Mouse (Mus musculus) layer of hippocampus, adult 18-20 months (tissue): ENCODE measurements around the gene Tssk3. TPM values are rescaled to one million over a fixed set of nuclear protein-coding genes. Genes with fewer than 3 reads are reported as not detected.
"Not testable (repeated sequence)": the region's sequence is repeated elsewhere in the genome, so short reads cannot be mapped to it uniquely, and the experiment has no call there.

Experiments
- DNase-seq, 2 experiments: peaks; one replicate each; pipeline ENCODE4 v3.0.0; 2022; ENCODE audit warnings: low spot score in 2 of 2
- total RNA-seq, 2 experiments: library from RNA; stranded (reverse); gene quantifications; 2 replicates each; pipeline ENCODE4 v1.2.3; 2021

The Tssk3 gene
- total RNA-seq, 2 experiments from 2014 or later = not detected

DNA sequence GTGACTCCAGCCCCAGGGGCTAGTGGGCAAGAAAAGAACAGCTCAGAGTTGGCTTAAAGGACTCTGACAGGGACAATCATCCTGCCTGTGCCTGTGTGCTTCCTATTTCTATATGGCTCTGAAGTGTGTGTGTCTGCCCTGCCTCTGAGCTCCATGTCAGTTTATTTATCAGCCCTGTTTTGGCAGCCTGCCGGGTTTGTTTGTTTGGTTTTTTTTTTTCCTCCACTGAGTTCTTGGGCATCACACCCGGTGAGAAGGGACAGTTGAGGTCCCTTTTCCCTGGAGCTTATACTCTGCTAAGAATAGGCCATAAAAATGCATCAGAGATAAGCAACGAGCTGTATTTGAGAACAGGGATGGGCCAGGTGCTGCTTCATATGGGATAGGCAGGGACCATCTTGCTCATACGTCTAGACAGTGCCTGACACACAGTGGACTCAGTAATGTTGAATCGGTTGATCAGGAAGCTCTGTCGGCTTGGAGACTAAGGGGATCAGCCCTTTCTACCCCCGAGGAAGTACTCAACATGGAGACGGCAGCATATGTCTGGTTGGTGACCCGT, 11.6 kb upstream of the Tssk3 start:
- no peak for DNase-seq

DNA sequence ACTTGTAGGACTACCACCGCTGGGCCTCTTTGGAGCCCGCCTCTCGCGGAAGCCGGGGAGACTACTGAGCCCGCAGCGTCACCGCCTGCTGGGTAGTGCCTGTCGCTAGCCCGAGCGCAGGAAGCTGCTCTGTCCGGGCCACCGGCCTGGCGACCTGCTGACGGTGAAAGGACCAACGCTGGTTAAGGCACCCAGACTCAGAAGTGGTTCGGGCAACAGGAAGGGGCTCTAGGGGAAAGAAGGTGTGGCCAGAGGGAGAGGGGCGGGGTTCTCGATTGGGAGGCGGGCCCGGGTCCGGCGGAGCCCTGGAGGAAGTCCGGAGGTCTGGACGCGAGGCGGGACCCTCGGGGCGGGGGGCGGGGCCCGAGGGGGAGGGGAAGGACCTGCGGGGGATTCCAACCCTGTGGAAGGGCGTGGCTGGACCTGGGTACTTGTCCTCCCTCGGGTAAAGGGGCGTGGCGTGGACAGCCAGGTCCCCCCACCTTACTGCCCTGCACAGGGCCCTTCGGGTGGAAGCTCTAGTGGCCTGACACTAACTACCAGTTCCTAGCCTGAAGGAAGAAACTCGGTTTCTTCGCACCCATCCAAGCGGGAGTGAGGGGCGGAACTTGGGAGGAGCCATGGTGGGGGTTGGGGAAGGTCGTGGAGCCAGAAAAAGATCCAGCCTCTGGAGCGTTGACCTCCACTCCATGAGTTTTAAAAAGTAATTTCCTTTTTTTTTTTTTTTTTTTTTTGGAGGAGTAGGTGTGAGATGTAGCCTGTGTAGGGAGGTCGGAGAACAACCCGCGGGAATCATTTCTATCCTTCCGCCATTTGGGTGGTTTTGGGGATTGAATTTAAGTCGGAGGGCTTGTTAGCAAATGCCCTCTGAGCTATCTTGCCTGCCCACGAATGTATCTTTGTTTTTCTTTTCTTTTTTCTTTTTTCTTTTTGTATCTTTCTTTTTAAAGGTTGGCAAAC, 10.1 kb upstream of the Tssk3 start:
- peak in 1 of 2 experiments; percentile 60 for DNase-seq

DNA sequence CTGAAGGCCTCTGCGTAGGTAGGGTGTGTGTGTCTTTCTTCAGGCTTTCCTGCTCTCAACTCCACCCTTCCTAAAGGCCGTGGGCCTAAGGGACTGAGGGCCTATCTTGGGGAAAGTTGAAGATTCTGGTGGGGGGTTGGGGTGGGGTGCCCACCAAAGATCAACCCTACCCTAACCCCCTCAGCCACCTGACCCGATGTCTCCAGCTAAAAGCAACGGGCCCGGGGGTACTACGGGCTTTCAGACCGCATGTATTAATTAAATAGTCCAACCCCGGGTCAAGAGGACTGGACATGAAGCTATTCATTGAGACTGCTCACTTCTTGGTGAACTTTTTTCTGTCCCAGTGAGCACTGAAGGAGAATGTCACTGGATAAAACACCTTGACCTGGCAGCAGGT, 9.2 kb upstream of the Tssk3 start:
- DNase-seq = no peak

DNA sequence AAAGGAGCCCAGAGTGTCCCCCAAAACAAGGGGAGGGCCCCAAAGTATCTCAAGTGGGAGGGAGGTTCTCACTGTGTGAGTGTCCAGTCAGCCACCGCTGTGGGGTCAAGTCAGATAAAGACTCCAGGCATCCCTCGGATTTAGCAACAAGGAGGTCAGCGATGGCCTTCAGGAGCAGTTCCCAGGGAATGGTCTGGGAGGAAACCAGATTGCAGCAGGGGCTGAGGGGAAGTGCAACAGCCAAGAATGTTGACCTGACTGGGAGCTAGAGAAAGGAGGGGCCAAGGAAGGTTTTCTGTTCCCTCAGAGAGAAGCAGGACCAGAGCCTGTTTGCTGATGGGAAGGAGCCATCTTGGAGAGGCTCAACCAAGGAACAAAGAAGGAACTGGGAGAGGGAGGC, 8.1 kb upstream of the Tssk3 start:
- DNase-seq = no peak

DNA sequence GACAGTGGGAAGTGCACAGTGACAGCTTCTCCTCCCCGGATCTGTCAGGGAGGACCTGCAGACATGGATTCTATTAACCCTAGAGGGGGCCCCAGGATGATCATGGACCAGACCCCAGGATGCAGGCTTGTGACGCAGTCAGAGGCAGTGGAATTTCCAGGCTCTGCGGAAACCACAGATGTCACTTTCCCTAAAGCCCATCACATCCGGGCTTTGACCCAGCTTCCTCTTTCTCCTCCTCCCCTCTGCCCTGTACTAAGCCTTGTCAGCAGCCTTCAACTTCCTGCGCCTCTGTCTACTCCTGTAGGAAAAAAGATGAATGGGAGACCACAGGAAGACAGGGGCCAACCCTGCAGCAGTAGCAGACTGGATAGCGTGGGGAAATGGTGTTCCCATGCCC, 5.8 kb upstream of the Tssk3 start:
- no peak for DNase-seq

DNA sequence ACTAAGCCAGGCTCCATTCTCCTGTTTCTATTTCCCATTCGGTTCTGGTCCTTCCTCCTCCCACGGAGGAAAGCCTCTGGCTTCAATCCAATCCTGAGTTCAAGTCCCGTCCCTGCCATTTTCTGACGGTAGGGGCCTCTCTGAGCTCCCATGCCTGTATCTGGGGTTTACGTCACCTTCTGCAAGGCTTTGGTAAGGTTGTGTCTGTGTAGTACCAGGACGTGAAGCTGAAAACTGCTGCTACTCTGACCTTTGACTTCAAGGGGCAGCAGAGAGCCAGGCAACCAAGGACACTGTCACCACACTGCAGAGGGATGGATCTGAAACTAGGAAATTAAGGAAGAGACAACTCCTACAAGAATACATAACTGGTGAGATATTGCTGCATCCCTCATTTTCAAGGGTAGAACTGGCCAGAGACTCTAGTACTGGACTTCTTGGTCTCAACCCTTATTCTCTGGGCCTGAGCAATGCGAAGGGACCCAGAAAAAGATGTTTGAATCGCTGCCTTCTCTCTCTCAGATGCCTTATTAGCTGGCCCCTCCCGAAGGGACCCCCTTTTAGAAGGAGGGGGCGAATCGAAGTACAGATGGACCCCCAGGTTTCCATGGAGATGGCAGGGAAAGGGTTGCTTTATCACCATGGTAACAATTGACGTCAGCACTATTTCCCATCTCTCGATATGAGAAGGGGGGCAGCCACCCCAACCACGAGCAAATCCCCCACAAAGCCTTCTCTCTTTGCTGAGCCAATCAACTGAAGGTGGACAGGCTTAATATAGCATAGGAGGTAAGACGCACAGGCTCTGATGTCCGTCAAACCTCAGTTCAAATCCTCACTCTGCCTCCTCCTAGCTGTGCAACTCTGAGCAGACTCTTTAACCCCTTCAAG, 5.1 kb upstream of the Tssk3 start:
- peak in 1 of 2 experiments; percentile 67 for DNase-seq

DNA sequence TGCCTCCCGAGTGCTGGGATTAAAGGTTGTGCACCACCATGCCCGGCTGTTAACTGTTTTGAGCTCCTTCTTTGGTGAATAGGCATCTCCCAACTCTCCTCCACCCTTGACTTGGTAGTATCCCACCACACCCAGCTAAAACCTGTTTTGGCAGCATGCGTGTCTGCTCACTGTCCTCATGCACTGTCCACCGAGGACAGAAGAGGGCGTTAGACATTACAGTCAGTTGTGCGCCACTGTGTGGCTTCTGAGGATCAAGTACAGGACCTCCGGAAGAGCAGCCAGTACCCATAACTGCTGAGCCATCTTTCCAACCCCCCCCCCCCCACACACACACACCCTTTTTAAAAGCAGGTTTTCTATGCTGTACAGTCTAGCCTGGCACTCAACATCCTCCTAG, 3.9 kb upstream of the Tssk3 start:
- no peak for DNase-seq

DNA sequence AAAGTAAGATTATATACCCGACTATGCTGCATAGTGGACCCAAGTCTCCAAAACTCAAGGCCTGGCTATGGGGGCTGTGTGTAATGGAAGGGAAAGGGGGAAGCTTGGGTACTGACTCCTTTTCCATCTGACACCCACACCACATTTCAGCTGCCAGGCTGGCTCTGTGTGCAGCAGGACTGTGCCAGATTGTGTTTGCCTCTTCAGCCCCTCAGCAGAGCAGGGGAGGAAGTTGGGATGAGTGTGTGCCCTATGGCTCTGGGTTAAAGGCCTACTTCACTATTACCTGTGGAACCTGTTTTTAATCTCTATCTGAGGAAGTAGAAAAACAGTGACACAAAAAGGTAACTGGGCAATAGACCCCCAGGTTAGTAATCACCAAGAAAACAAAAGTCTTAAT, 9.7 kb downstream of the Tssk3 start:
- peak; percentile 50 to 69 for DNase-seq

DNA sequence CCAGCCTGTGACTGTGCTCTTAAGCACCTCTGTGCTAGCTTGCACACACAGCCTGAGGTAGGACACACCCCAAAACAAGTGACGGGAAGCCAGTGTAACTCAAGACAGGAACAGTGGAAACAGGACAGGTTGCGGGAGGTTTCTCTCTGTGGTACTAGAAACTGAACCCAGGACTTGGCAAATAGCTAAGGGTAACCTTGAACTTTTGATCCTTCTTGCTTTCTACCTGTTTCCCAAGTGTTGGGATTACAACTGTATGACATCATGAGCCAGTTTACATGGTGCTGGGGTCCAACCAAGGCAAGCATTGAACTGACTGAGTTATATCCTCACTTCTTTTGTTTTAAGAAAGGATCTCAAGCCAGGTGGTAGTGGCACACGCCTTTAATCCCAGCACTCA, 11.0 kb downstream of the Tssk3 start:
- no peak for DNase-seq

DNA sequence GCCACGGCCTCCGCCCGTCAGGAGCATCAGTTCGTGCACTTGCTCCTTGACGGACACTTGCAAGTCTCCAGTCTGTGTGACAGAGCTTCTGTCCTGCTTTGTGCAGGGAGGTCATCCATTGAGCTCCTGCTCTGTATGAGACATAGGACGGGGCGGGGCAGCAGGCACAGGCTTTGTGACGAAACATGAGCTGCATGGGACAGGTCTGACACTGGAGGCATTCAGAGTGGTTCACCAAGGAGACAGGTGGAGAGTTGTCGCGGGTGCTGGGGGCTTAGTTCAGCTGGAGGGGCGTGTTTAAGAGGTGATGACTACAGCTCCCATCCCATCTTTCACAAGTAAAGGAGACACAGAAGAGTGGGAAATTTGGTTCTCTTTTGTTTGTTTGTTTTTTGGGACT, 14.8 kb downstream of the Tssk3 start:
- no peak for DNase-seq

DNA sequence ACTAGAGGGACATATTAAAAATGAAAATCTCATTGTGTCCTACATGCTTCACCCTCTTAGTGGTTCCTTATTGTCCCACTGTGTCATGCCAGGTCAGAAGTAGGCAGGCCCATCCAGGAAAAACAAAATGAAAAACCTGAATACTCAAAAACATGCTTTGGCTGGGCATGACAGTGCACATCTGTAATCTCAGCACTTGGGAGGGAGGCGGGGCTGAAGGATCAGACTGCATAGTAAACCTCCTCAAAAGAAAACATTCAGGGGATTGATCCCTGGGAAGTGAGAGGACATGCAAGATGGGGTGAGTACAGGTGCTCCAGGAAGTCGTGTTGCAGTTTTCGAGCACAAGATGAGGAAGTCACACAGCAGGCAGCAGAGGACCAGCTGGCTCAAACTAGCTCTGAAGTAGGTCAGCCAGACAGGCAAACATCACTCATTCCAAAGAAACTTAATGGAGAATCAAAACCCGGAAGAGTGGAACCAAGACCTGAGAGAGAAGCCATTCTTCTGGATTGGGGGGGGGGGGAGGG, 26.5 kb downstream of the Tssk3 start:
- no peak for DNase-seq

DNA sequence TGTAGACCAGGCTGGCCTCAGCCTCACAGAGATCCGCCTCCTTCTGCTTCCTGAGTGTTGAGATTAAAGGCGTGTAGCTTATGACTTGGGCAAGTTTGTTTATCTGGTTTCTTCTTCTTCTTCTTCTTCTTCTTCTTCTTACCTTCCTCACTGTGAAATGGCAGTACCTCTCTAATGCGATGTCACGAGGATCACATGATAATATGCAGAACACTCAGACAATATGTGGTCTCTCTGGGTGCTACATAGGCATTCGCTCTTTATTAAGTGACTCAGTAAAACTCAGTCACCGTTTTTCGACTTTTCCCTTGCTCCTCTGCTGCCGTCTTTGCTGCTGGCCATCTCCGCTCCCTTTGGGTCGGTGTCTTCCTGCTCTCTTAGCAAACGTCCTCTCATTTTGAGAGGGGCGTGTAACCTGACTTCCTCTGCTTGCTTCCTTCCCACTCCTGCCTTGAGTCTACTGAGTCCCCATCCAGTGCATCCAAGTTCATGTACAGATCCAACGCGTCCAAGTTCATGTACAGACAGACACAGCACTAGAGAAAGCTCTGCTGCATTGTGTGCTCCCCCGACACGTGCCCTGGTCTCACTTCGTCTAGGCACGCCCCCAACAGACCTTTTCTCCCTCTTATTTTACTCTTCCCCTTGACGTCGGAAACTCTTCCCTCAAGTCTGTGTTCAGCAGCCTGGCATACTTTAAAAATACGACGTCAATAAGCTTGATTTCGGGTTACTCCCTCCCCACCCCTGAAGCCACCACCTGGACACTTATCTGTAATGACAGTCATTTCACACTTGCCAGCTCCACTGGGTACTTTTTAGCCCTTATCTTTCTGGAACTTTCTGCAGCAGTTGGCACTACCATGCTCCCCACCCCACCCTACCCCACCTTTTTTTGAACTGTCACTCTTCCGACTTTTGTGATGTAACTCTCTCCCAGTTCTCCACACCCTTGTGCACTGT, 27.4 kb downstream of the Tssk3 start:
- no peak for DNase-seq

DNA sequence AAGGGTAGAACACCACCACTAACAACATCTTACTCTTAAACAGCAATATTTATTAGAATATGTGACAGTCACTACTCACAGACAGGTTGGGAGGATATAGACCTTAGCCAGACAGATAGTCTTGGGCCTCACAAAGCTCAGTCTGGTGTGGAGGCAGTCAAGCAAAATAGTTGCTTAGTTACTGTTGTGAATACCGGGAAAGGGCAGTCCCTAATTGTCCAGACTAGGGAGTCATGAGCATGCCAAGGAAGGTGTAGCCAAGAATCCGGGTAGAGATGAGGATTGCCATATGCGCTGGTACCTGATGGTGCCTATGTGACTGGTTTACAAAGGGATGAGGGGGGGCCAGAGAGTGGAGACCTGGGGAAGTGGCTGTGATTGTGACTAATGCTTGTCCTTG, 28.7 kb downstream of the Tssk3 start:
- DNase-seq = no peak

DNA sequence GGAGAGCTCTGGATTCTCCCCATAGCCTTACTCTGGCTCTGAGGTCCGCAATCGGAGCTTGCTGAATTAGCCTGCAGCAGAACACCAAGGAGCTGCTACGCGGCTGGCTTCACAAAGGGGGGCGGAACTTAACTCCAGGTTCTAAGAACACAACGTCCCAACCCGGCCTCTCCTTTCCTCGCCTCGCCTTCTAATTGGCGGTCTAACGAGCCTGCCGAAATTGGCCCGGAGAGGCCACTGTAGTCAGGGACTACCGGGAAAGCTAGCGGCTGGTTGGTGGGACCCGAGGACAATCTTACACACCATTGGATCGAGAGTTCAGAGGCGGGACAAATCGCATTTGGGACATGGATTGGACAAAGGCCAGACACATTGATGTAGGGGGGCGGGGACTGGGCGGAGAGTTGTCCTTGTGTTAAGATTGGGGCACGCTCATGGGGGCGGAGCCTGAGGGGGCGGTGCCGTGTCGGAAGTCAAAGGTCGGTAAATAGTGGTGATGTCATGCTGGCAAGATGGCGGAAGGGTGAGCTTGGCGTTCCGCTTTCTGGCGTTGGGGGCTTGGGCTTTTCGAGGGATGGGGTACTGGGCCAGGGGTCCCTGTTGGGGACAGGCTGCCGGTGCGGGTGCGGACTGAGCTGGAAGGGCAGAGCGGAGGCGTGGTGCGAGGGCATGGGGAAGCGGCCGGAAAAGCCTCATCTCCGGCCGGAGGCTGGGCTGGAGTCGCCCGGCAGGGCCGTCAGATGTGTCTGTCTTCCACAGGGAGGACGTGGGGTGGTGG, 29.4 kb downstream of the Tssk3 start, which contains the start of gene Bsdc1:
TSS of gene Bsdc1 (plus strand) at position 399 of the 778 bp plus-strand sequence.
- peak; percentile 99 to 100 for DNase-seq

DNA sequence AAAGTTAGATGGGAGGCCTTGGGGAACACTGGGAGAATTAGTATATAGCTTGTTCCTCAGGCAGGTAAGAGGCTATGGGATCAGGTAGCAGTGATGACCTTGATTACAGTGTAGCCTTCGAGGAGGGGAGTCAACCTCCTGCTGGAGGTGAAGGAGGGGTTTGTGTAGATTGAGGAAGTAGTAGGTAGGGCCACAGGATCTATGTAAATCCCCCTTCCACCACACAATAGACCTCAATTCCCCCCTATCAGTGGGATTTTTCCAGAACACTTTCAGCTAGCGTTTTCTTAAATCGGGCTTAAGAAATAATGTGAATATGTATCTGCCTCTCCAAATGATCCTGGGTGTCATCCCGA, 30.0 kb downstream of the Tssk3 start:
- DNase-seq = no peak

DNA sequence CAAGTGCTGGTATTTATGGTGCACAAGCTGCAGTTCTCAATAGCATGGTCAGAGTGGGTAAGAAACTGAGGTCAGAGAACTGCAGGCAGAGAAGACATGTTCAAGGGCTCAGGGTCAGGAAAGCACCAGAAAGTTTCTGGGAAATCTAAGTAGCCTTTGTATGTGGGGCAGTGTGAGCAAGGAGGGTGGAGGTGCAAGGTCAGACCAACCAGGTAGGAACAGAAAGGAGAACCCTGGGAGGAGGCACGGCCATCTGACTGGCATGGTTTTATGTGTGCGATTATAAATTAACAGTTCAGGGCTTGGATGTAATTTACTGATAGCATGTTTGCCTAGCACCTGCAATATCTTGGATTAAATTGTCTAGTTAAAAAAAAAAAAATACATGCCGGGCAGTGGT, 31.1 kb downstream of the Tssk3 start:
- DNase-seq = no peak

DNA sequence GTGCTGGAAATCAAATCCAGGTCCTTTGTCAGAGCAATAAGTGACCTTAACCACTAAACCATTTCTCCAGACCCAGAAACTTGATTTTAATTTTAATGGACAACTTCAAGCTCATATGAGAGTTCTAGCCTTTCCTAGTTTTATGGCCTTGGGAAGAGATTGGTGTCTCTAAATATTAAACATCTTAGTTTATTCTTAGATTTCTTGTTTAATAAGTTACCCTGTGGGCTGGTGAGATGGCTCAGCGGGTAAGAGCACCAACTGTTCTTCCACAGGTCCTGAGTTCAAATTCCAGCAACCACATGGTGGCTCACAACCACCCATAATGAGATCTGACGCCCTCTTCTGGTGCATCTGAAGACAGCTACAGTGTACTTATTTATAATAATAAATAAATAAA, 33.5 kb downstream of the Tssk3 start:
- not testable (repeated sequence) for DNase-seq

DNA sequence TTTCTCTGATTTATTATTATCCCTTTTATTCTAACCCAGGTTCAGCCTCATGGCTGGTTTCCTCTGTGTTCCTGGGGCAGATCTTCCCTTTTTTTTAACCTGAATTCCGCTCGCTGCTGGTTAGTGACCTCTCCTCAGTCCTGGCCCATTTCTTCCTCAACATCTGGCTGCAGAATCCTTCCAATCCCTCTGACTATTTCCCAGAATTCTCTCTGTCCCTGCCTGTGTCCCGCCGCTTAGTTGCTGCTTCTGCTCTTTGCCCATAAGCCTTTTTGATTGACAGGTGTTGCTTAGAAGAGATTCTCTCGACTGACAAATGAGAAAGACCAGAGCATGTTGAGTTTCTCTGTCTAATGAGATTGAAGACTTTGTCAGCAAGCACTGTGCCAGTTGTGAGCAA, 34.7 kb downstream of the Tssk3 start:
- DNase-seq = no peak

DNA sequence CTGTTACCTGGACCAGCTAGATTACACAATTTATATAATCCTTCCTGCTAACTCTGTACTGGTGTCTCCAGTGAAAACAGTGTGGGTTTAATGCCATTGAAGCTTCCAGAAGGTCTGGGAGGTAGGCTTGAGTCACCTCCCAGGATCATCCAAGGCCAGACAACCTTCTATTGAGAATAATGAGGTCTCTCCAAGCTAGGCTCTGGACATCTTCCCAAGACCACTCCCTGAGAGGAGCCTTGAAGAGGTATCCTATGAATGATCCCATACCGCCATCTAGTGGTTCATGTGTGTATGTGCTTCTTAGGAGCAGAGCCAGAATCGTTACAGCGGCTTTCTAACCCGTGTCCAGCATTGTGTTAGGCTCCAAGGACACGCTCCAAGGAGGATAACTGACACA, 35.6 kb downstream of the Tssk3 start:
- peak; percentile 34 to 86 for DNase-seq
